Mouse (Mus musculus) intestine, embryonic 16.5 days (tissue): ENCODE measurements around the gene Chrng. TPM values are rescaled to one million over a fixed set of nuclear protein-coding genes. Genes with fewer than 3 reads are reported as not detected.

Experiments
- ATAC-seq: fragments of 200-750 bp; cut with Nextera tagmentation; 2 replicates; pipeline ENCODE4 v1.8.0; 2017; ENCODE audit warnings: moderate TSS enrichment, moderate library complexity
- H3K27ac ChIP-seq: fragments of 300-500 bp; sonication (generic); 2 replicates; pipeline ENCODE4 v1.5.1; 2014; ENCODE audit warnings: mild to moderate bottlenecking, low read length
- H3K27me3 ChIP-seq: fragments of 300-500 bp; sonication (generic); replicated peaks from 2 replicates; pipeline ENCODE4 v1.6.1; 2014; ENCODE audit warnings: low read length, control low read depth, mixed read lengths; ENCODE audit not compliant: control insufficient read depth, insufficient read depth
- H3K36me3 ChIP-seq: fragments of 300-500 bp; sonication (generic); 2 replicates; pipeline ENCODE4 v1.6.1; 2014; ENCODE audit warnings: low read length, control low read depth; ENCODE audit not compliant: control insufficient read depth, insufficient read depth
- H3K4me1 ChIP-seq: fragments of 300-500 bp; sonication (generic); 2 replicates; pipeline ENCODE4 v1.6.1; 2014; ENCODE audit warnings: low read length, control low read depth, mixed read lengths; ENCODE audit not compliant: control insufficient read depth, insufficient read depth
- H3K4me2 ChIP-seq: fragments of 300-500 bp; sonication (generic); 2 replicates; pipeline ENCODE4 v1.6.1; 2014; ENCODE audit warnings: low read depth, low read length, control low read depth
- H3K4me3 ChIP-seq: fragments of 300-500 bp; sonication (generic); 2 replicates; pipeline ENCODE4 v1.5.1; 2014; ENCODE audit warnings: mild to moderate bottlenecking, low read length
- H3K9ac ChIP-seq: fragments of 300-500 bp; sonication (generic); 2 replicates; pipeline ENCODE4 v1.6.1; 2014; ENCODE audit warnings: low read depth, low read length
- H3K9me3 ChIP-seq: fragments of 300-500 bp; sonication (generic); 2 replicates; pipeline ENCODE4 v1.6.1; 2016; ENCODE audit warnings: low read length, control low read depth; ENCODE audit not compliant: control insufficient read depth
- WGBS: fragments of 180-500 bp; shearing (Covaris S2); extraction: QIAGEN DNeasy Blood & Tissue Kit; methylation state at CpG from one replicate; pipeline ENCODE4 v1.1.7; 2014; 5-methylcytosine and 5-hydroxymethylcytosine counted together
- polyA plus RNA-seq: library from polyadenylated mRNA; unstranded; fragments of >200 nt; fragmentation: Nextera tagmentation; extraction: Ambion mirVana; gene quantifications from 2 replicates; pipeline ENCODE4 v1.2.1, GENCODE M21; 2015

The Chrng gene
- 0.13 and 0.21 TPM in 2 replicates for polyA plus RNA-seq

- Histone ChIP-seq H3K9ac (no peak within 1 kb of the TSS), H3K4me2 (no peak within 1 kb of the TSS), H3K27ac (no peak within 1 kb of the TSS), H3K9me3 (no peaks in the 10 kb centered on the region), H3K4me3 (no peak within 1 kb of the TSS), H3K36me3 (no peaks in the 10 kb centered on the region), H3K27me3 (peaks cover 14% of the 10 kb centered on the region), H3K4me1 (no peaks in the 10 kb centered on the region)
- ATAC-seq = no peak
- WGBS = 89% methylated on average over 7 of the region's 7 CpGs
These were observed at the start of gene Chrng for GRCm38 (mm10) chr1:87204465-87204864. Chrng (plus strand) TSS chr1:87204657.

DNA sequence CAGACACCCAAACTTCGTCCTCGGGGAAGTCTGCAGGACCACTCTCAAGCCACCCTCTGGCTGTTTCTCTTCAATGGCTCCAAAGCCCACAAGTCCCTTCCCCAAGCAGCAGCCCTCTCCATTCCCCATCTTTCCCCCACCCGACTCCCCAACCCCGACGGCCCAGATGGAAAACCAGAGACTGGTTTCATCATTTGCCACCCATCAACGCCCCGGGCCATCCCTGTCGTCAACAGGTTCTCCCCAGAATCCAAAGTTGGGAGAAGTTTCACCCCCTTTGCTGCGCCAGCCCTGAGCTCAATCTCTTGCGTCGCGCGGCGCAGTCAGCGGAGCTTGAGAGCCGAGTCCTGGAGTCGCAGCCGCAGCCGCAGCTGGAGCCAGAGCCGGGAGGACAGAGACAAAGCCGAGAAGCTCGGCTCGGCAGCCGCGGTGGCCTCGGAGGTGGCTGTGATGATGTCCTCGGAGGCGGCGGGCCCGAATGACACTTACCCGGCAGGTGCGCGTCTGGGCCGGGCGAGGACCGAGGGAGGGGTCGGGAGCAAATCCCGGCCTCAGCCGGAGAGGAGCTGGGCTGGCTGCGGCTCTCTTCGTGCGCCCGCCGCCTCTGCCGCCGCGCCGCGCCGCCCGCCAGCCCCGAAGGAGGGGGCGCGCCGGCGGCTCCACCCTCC is 48.8 kb upstream of the Chrng start:
- WGBS = under 1% methylated on average over 54 of the region's 56 CpGs
- H3K9ac ChIP-seq = 0 out of 2 replicates have a peak overlapping the region, but pooled peaks have one; percentile 14
- peak overlapping the region; percentile 49 for H3K4me2 ChIP-seq
- no peak overlapping the region for H3K27ac ChIP-seq
- H3K4me1 ChIP-seq = peaks cover 16% of the 10 kb centered on the region
- peaks cover 82% of the 10 kb centered on the region for H3K27me3 ChIP-seq
- H3K36me3 ChIP-seq = no peaks in the 10 kb centered on the region
- H3K9me3 ChIP-seq = no peaks in the 10 kb centered on the region
- 0 out of 2 replicates have a peak, but pooled peaks have one; percentile 23 for ATAC-seq
- H3K4me3 ChIP-seq = peak overlapping the region; percentile 39

DNA sequence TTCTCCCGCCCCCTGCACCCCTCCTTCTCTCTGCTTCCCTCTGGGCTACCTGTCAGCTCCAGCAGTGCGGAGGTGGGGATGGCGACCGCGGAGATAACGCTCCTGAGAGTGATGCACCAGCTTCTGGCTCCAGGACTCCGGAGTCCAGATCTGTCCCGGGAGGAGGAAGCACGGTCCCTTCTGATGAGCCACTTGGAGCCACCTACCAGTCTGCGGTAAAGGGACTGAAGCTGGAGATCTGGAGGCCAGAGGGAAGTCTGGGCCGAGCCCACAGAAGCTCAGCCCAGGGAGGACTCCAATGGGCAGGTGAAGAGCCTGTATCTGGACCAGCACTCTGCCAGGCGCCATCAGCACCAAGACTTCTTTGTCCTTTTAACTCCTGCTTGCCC is 48.3 kb upstream of the Chrng start, which contains the start of gene Ecel1:
Gene Ecel1, minus strand, starts transcription at position 323 of the 389 bp plus-strand sequence.
- Histone ChIP-seq H3K36me3 (no peaks in the 10 kb centered on the region), H3K27ac (no peak within 1 kb of the TSS), H3K4me3 (peak within 1 kb of the TSS; percentile 39), H3K4me1 (peaks cover 16% of the 10 kb centered on the region), H3K4me2 (peak within 1 kb of the TSS; percentile 49), H3K9ac (0 out of 2 replicates have a peak within 1 kb of the TSS, but pooled peaks have one; percentile 14), H3K9me3 (no peaks in the 10 kb centered on the region), H3K27me3 (peaks cover 78% of the 10 kb centered on the region)
- ATAC-seq = no peak
- 3% methylated on average over 12 of the region's 12 CpGs for WGBS

DNA sequence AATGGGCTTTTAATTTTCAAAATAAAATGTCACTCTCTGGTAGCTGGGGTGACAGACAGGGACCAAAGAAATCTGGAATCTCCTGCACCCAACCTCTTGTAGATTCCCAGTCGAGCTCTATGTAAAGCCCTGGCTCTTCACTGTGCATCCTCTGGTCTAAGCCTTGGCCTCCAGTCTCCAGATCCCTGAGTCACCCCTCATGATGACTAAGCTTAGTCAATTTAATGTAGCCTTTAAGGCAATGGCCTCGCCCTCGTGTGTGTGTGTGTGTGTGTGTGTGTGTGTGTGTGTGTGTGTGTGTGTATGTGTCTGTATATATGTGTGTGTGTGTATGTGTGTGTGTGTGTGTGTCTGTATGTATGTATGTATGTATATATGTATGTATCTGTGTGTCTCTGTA is 45.1 kb upstream of the Chrng start:
- H3K27me3 ChIP-seq = peaks cover 52% of the 10 kb centered on the region
- WGBS = 66% methylated on average over 3 of the region's 3 CpGs
- H3K4me3 ChIP-seq = no peak overlapping the region

DNA sequence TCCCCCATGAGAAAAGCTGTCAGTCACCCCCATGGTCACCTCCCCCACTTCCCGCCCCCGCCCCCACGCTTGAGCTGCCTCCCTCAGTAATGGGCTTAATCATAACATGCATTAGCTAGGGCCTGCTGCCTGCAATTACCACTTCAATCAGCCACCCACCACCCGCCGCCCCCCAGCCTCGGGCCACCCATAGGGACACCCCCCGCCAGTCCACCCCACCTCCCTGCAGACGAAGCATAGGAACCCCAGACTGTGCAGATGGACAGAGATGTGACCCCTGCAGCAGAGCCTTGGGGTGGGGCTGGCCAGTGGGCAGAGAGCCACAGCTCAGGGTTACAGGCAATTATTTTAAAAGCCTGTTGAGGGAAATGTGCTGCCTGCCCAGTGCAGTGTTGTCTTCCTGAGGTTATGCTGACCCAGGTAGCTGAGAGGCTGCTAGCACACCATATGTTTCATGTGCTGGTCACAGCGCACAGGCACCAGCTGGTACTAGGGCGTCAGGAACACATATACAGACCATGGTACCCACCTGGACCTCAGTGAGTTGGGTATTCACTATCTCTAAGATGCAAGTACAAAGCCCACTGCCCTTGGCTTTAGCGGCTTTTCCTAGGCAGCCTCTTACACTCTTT is 40.2 kb upstream of the Chrng start:
- Histone ChIP-seq H3K4me1 (no peaks in the 10 kb centered on the region), H3K27ac (no peak overlapping the region), H3K4me2 (no peak overlapping the region), H3K9ac (no peak overlapping the region), H3K4me3 (no peak overlapping the region), H3K27me3 (peaks cover 21% of the 10 kb centered on the region), H3K36me3 (no peaks in the 10 kb centered on the region), H3K9me3 (no peaks in the 10 kb centered on the region)
- no peak for ATAC-seq
- WGBS = 26% methylated on average over 11 of the region's 11 CpGs

More for the DNA sequence above, 45.1 kb upstream of the Chrng start:
- H3K9ac ChIP-seq = no peak overlapping the region
- no peak for ATAC-seq
- H3K4me1 ChIP-seq = peaks cover 9% of the 10 kb centered on the region
- no peaks in the 10 kb centered on the region for H3K9me3 ChIP-seq
- no peak overlapping the region for H3K4me2 ChIP-seq
- no peaks in the 10 kb centered on the region for H3K36me3 ChIP-seq
- no peak overlapping the region for H3K27ac ChIP-seq

DNA sequence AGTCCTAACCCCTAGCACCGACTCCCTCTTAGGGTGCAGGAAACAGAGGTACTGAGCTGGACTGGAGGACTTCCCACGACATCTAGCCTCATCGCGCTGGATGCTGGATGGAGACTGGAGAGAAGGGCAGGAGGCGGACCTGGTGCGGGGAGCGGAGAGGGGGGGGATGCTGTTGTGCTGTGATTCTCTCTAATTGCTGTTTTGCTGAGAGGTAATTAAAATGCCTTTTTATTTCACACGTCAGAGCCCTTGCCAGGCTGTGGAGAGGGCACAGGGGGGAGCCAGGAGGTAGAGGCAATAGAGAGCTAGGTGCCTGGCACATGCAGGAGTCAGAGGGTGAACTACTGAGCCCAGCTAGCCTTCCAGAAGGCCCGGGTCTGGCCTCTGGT is 39.7 kb upstream of the Chrng start:
- H3K4me1 ChIP-seq = no peaks in the 10 kb centered on the region
- H3K9me3 ChIP-seq = no peaks in the 10 kb centered on the region
- H3K9ac ChIP-seq = no peak overlapping the region
- H3K27me3 ChIP-seq = peaks cover 21% of the 10 kb centered on the region
- no peak overlapping the region for H3K4me2 ChIP-seq
- WGBS = 45% methylated on average over 9 of the region's 9 CpGs
- no peak overlapping the region for H3K27ac ChIP-seq
- no peak for ATAC-seq
- H3K4me3 ChIP-seq = no peak overlapping the region
- H3K36me3 ChIP-seq = no peaks in the 10 kb centered on the region

DNA sequence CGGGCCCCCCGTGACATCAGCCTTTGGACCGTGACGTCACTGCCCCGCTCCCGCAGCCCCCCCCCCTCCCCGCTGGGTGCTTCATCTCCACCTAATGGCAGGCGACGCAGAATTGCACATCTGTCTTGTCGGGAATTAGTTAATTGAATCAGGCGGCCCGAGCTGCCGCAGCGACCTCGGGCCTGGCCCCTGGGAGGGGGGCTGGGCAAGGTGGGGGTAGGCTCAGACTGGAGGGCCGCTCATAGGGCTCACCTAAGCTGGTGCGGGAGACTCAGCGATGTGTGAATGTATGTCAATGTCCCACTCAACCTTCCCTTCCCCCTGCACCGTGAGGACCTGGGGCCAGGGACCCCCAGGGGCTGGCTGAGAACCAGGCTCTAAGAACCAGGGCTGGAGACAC is 34.0 kb upstream of the Chrng start:
- no peak overlapping the region for H3K27ac ChIP-seq
- no peaks in the 10 kb centered on the region for H3K9me3 ChIP-seq
- 5% methylated on average over 19 of the region's 19 CpGs for WGBS
- no peak overlapping the region for H3K4me3 ChIP-seq
- ATAC-seq = no peak
- no peaks in the 10 kb centered on the region for H3K4me1 ChIP-seq
- no peak overlapping the region for H3K9ac ChIP-seq
- peaks cover 9% of the 10 kb centered on the region for H3K27me3 ChIP-seq
- no peaks in the 10 kb centered on the region for H3K36me3 ChIP-seq
- no peak overlapping the region for H3K4me2 ChIP-seq

DNA sequence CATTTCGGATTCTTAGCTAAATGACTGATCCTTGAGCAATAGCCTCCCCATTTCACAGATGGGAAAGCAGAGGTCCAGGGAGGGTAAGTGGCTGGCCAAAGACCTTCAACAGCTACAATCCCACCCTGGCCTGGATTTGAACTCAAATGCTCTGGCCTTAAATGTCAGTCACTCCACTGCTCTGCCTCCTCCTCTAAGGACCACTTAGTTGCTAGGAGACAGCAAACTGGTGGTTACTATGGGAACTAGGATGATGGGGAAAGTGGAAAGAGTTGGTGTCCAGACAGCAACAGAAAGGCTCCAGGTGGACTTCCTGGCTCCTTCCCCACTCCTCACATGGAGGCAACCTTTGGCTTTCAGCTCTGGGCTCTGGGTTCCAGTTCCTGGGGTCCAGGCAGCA is 33.1 kb upstream of the Chrng start:
- Histone ChIP-seq H3K27me3 (peaks cover 5% of the 10 kb centered on the region), H3K9me3 (no peaks in the 10 kb centered on the region), H3K4me2 (no peak overlapping the region), H3K4me3 (no peak overlapping the region), H3K36me3 (no peaks in the 10 kb centered on the region), H3K4me1 (peaks cover 7% of the 10 kb centered on the region; the same call in 1 of the 2 replicates), H3K27ac (no peak overlapping the region), H3K9ac (no peak overlapping the region)
- no peak for ATAC-seq
- WGBS = 80% methylated on average over 1 of the region's 1 CpGs

DNA sequence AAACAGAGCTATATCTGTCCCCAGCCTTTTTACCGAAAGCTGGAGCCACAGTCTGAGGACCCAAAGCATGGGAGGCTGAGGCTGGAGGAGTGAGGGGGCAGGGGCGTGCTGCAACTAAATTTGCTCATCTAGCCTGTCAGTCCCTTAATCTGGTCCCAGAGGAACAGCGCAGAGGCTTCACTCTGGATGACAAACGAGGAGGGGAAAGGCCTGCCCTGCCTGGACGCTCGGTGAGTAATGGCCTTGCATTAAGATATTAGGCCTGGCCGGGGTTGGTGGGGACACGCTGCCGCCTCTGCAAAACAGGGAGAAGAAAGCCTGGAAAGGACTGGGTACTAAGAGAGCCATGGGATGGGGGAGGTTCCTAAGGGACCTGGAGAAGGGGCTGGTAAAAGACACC is 32.1 kb upstream of the Chrng start:
- H3K27me3 ChIP-seq = peaks cover 5% of the 10 kb centered on the region
- no peak for ATAC-seq
- no peak overlapping the region for H3K4me2 ChIP-seq
- H3K4me1 ChIP-seq = peaks cover 7% of the 10 kb centered on the region; the same call in 1 of the 2 replicates
- H3K36me3 ChIP-seq = no peaks in the 10 kb centered on the region
- no peaks in the 10 kb centered on the region for H3K9me3 ChIP-seq
- no peak overlapping the region for H3K27ac ChIP-seq
- 50% methylated on average over 9 of the region's 9 CpGs for WGBS
- H3K4me3 ChIP-seq = no peak overlapping the region
- no peak overlapping the region for H3K9ac ChIP-seq
